Mouse (Mus musculus): ENCODE data around the gene Stk39. TPM values are rescaled to one million over a fixed set of nuclear protein-coding genes. Genes with fewer than 3 reads are reported as not detected.

Stk39 gene
- polyA plus RNA-seq, 1 experiment, result 5.5 TPM

- DNase-seq, result peak; percentile 14
These were observed 13.1 kb upstream of the Stk39 start for GRCm38 (mm10) chr2:68485141-68485540.

GRCm38 (mm10) chr2:68482896-68483295 is 10.8 kb upstream of the Stk39 start:
- Histone ChIP-seq H3K27ac (ENCODE audit: control insufficient read depth, insufficient read depth, low read length) (no peak overlapping the region), H3K4me3 (ENCODE audit: control insufficient read depth, insufficient read depth, low read length) (no peak overlapping the region), H3K36me3 (ENCODE audit: control insufficient read depth, insufficient read depth, low read length) (no peaks in the 10 kb centered on the region), H3K27me3 (ENCODE audit: control insufficient read depth, insufficient read depth, low read length) (no peaks in the 10 kb centered on the region), H3K4me1 (replicated peaks; ENCODE audit: control insufficient read depth, insufficient read depth, low read length) (peaks cover 3% of the 10 kb centered on the region; the same call in 1 of the 2 replicates)
- 99% methylated on average over 5 of the region's 5 CpGs for WGBS
- TF ChIP-seq POLR2A (IDR thresholded peaks at IDR 0.05; ENCODE audit: control insufficient read depth, extremely low read depth, insufficient read depth, low read length, poor library complexity), result no peak
- TF ChIP-seq CTCF (IDR thresholded peaks at IDR 0.05; ENCODE audit: borderline replicate concordance, control insufficient read depth, extremely low read depth, insufficient read depth, low read length, poor library complexity), result no peak
- DNase-seq, result no peak

More at GRCm38 (mm10) chr2:68485141-68485540, 13.1 kb upstream of the Stk39 start:
- Histone ChIP-seq H3K4me1 (replicated peaks; ENCODE audit: control insufficient read depth, insufficient read depth, low read length) (peaks cover 3% of the 10 kb centered on the region; the same call in 1 of the 2 replicates), H3K27ac (ENCODE audit: control insufficient read depth, insufficient read depth, low read length) (no peak overlapping the region), H3K4me3 (ENCODE audit: control insufficient read depth, insufficient read depth, low read length) (no peak overlapping the region), H3K36me3 (ENCODE audit: control insufficient read depth, insufficient read depth, low read length) (no peaks in the 10 kb centered on the region), H3K27me3 (ENCODE audit: control insufficient read depth, insufficient read depth, low read length) (no peaks in the 10 kb centered on the region)
- no peak for TF ChIP-seq CTCF (IDR thresholded peaks at IDR 0.05; ENCODE audit: borderline replicate concordance, control insufficient read depth, extremely low read depth, insufficient read depth, low read length, poor library complexity)
- no peak for TF ChIP-seq POLR2A (IDR thresholded peaks at IDR 0.05; ENCODE audit: control insufficient read depth, extremely low read depth, insufficient read depth, low read length, poor library complexity)
- WGBS, result 69% methylated on average over 4 of the region's 4 CpGs

GRCm38 (mm10) chr2:68479823-68480222 is 7.8 kb upstream of the Stk39 start:
- WGBS, result 94% methylated on average over 10 of the region's 10 CpGs
- Histone ChIP-seq H3K27me3 (ENCODE audit: control insufficient read depth, insufficient read depth, low read length) (no peaks in the 10 kb centered on the region), H3K36me3 (ENCODE audit: control insufficient read depth, insufficient read depth, low read length) (no peaks in the 10 kb centered on the region), H3K27ac (ENCODE audit: control insufficient read depth, insufficient read depth, low read length) (no peak overlapping the region), H3K4me1 (replicated peaks; ENCODE audit: control insufficient read depth, insufficient read depth, low read length) (no peaks in the 10 kb centered on the region), H3K4me3 (ENCODE audit: control insufficient read depth, insufficient read depth, low read length) (no peak overlapping the region)
- no peak for DNase-seq
- TF ChIP-seq POLR2A (IDR thresholded peaks at IDR 0.05; ENCODE audit: control insufficient read depth, extremely low read depth, insufficient read depth, low read length, poor library complexity), result no peak

DNA sequence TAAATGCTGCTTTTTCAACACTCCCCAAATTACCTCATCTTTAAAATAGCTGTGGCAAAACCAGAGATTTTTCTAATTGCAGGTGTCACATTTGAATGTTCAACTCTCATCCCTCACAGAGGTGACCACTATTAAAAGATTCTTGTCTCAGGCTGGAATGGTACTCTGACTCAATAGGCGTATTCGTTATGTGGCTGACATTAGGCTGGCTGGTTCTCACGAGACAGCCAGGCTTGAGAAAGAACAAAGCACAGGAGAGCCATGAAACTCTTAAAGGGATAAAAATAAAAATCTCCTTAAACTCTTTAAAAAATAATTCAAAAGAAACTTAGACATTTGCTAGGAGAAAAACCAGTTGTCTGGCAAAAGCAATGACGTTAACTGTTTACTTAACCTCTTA is 853 bp upstream of the Stk39 start:
- Histone ChIP-seq H3K4me3 (ENCODE audit: control insufficient read depth, insufficient read depth, low read length) (no peak overlapping the region), H3K27me3 (ENCODE audit: control insufficient read depth, insufficient read depth, low read length) (peaks cover 6% of the 10 kb centered on the region), H3K36me3 (ENCODE audit: control insufficient read depth, insufficient read depth, low read length) (no peaks in the 10 kb centered on the region), H3K4me1 (replicated peaks; ENCODE audit: control insufficient read depth, insufficient read depth, low read length) (peaks cover 9% of the 10 kb centered on the region), H3K27ac (ENCODE audit: control insufficient read depth, insufficient read depth, low read length) (no peak overlapping the region)
- WGBS, result 94% methylated on average over 4 of the region's 4 CpGs
- TF ChIP-seq CTCF (IDR thresholded peaks at IDR 0.05; ENCODE audit: borderline replicate concordance, control insufficient read depth, extremely low read depth, insufficient read depth, low read length, poor library complexity) (no peak), POLR2A (IDR thresholded peaks at IDR 0.05; ENCODE audit: control insufficient read depth, extremely low read depth, insufficient read depth, low read length, poor library complexity) (no peak)
- no peak for DNase-seq

DNA sequence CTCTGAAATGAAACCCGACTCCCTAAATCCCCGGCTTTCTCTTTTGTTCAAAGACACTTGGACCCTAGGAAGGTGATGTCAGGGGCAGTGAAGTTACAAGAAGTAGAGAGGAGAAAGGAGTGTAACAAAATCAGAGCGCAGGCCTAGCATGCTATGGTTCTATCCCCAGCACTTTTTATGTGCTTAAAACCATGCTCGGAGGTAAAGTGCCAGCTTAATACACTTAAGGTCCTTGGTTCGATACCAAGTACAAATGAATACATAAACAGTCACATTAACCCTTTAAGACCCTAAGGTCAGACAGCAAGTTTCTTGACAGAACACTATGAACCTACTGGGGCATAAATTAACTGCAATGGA is 463 bp upstream of the Stk39 start:
- H3K27ac ChIP-seq (ENCODE audit: control insufficient read depth, insufficient read depth, low read length), result no peak overlapping the region
- TF ChIP-seq POLR2A (IDR thresholded peaks at IDR 0.05; ENCODE audit: control insufficient read depth, extremely low read depth, insufficient read depth, low read length, poor library complexity) (no peak), CTCF (IDR thresholded peaks at IDR 0.05; ENCODE audit: borderline replicate concordance, control insufficient read depth, extremely low read depth, insufficient read depth, low read length, poor library complexity) (no peak)
- no peaks in the 10 kb centered on the region for H3K36me3 ChIP-seq (ENCODE audit: control insufficient read depth, insufficient read depth, low read length)
- 25% methylated on average over 5 of the region's 5 CpGs for WGBS
- H3K4me3 ChIP-seq (ENCODE audit: control insufficient read depth, insufficient read depth, low read length), result peak overlapping the region; percentile 58
- H3K27me3 ChIP-seq (ENCODE audit: control insufficient read depth, insufficient read depth, low read length), result peaks cover 6% of the 10 kb centered on the region
- DNase-seq, result no peak
- peaks cover 9% of the 10 kb centered on the region for H3K4me1 ChIP-seq (replicated peaks; ENCODE audit: control insufficient read depth, insufficient read depth, low read length)

- TF ChIP-seq POLR2A (IDR thresholded peaks at IDR 0.05; ENCODE audit: control insufficient read depth, extremely low read depth, insufficient read depth, low read length, poor library complexity), result no peak
- 0 out of 2 replicates have a peak, but pooled peaks have one; percentile 10 for TF ChIP-seq CTCF (IDR thresholded peaks at IDR 0.05; ENCODE audit: borderline replicate concordance, control insufficient read depth, extremely low read depth, insufficient read depth, low read length, poor library complexity)
- peaks cover 15% of the 10 kb centered on the region for H3K4me1 ChIP-seq (replicated peaks; ENCODE audit: control insufficient read depth, insufficient read depth, low read length)
- peaks cover 6% of the 10 kb centered on the region for H3K27me3 ChIP-seq (ENCODE audit: control insufficient read depth, insufficient read depth, low read length)
- peak; percentile 67 for DNase-seq
- 1% methylated on average over 79 of the region's 87 CpGs for WGBS
- H3K36me3 ChIP-seq (ENCODE audit: control insufficient read depth, insufficient read depth, low read length), result no peaks in the 10 kb centered on the region
- H3K4me3 ChIP-seq (ENCODE audit: control insufficient read depth, insufficient read depth, low read length), result peak overlapping the region; percentile 58
- H3K27ac ChIP-seq (ENCODE audit: control insufficient read depth, insufficient read depth, low read length), result no peak overlapping the region
These were observed 943 bp downstream of the Stk39 start for GRCm38 (mm10) chr2:68470891-68471758.

All from thymus, adult 2 months (tissue).